Mouse (Mus musculus) forebrain, embryonic 10.5 days (tissue): ENCODE measurements at regions not wholly inside any gene's neighbourhood (a gene's known extent, or its start where the extent isn't known, plus 50 kb on each side); places are given as distances from the start of the nearest gene placed in this dataset.
A peak's percentile ranks its signal among the peaks of the same experiment; 100 is the strongest.

Experiments
- DNase-seq: peaks from one replicate; pipeline ENCODE4 v3.0.0-alpha.2; 2017; ENCODE audit warnings: low spot score; ENCODE audit errors: extremely low spot score
- H3K27ac ChIP-seq: fragments of 300-500 bp; sonication (generic); 2 replicates; pipeline ENCODE4 v1.5.1; 2016; ENCODE audit warnings: mild to moderate bottlenecking
- H3K27me3 ChIP-seq: fragments of 300-500 bp; sonication (generic); 2 replicates; pipeline ENCODE4 v1.6.1; 2016; ENCODE audit warnings: mild to moderate bottlenecking; ENCODE audit not compliant: poor library complexity, severe bottlenecking
- H3K36me3 ChIP-seq: fragments of 300-500 bp; sonication (generic); replicated peaks from 2 replicates; pipeline ENCODE4 v1.6.1; 2016; ENCODE audit warnings: mild to moderate bottlenecking, moderate library complexity
- H3K4me1 ChIP-seq: fragments of 300-500 bp; sonication (generic); 2 replicates; pipeline ENCODE4 v1.6.1; 2016
- H3K4me3 ChIP-seq: fragments of 300-500 bp; sonication (generic); 2 replicates; pipeline ENCODE4 v1.5.1; 2016; ENCODE audit warnings: mild to moderate bottlenecking, moderate library complexity
- H3K9me3 ChIP-seq: fragments of 300-500 bp; sonication (generic); 2 replicates; pipeline ENCODE4 v1.6.1; 2016; ENCODE audit warnings: mild to moderate bottlenecking, moderate library complexity
- WGBS: fragments of 180-500 bp; shearing (Covaris S2); methylation state at CpG from one replicate; pipeline ENCODE4 v1.1.7; 2016; 5-methylcytosine and 5-hydroxymethylcytosine counted together

GRCm38 (mm10) chr16:77406999-77407398, 194.9 kb downstream of the Gm11146 start:
- Histone ChIP-seq H3K27me3 (no peaks in the 10 kb centered on the region), H3K27ac (no peak overlapping the region), H3K9me3 (no peaks in the 10 kb centered on the region), H3K36me3 (no peaks in the 10 kb centered on the region), H3K4me3 (no peak overlapping the region), H3K4me1 (peaks cover 52% of the 10 kb centered on the region)
- 61% methylated on average over 5 of the region's 5 CpGs for WGBS
- no peak for DNase-seq

DNA sequence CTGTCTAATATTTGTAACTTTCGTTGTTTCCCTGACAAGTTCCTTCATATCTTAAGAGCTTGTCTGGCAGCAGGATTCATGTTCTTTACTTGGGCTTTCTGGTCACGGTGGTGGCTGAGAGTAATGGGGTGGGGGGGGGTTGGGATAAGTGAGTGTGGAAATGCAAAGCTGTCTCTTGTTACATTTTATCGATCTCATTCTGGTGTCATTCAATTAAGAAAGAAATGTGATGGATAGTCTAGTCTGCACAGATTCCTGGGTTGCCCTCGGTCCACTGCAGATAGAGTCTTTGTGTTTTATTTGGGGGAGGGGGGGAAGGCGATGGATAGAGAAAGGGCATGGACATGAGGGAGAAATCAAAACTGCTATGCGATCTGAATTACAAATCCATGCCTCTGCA, 196.0 kb downstream of the Gm11146 start:
- 70% methylated on average over 6 of the region's 6 CpGs for WGBS

GRCm38 (mm10) chr16:77405181-77405818, 196.6 kb downstream of the Gm11146 start:
- no peaks in the 10 kb centered on the region for H3K27me3 ChIP-seq
- H3K4me3 ChIP-seq = no peak overlapping the region
- no peaks in the 10 kb centered on the region for H3K9me3 ChIP-seq
- WGBS = 73% methylated on average over 8 of the region's 8 CpGs
- H3K4me1 ChIP-seq = peaks cover 69% of the 10 kb centered on the region
- peak overlapping the region; percentile 75 for H3K27ac ChIP-seq
- no peaks in the 10 kb centered on the region for H3K36me3 ChIP-seq
- no peak for DNase-seq

More for the DNA sequence above, 196.0 kb downstream of the Gm11146 start:
- DNase-seq = no peak
- Histone ChIP-seq H3K4me3 (no peak overlapping the region), H3K9me3 (no peaks in the 10 kb centered on the region), H3K27me3 (no peaks in the 10 kb centered on the region), H3K4me1 (peaks cover 63% of the 10 kb centered on the region), H3K27ac (peak overlapping the region; percentile 75), H3K36me3 (no peaks in the 10 kb centered on the region)

DNA sequence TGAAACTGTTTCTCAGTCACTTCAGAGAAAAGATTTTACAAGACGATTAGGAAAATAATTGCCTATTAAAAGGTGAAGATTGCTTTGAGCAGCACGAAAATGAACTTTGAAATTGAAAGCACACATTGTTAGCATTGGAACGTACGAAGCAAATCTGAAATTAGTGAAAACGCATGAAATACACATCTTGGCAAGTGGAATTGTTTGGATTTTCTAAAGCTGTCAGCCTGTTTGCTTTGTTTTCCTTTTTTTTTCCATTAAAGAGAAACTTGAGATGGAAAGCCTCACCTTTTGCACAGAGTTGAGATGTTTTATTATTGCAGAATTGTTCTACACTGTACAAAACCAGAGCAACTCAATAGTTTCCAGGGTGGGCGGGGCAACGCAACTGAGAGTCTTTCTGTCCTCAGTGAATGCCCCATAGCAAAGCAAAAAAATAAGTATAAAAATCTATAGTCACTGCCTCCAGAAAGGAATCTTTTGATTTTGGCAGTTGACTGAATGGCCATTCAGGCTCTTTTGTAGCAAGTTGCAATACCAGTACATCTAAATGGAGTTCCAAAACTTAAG, 199.1 kb downstream of the Gm11146 start:
- Histone ChIP-seq H3K36me3 (no peaks in the 10 kb centered on the region), H3K9me3 (no peaks in the 10 kb centered on the region), H3K27me3 (no peaks in the 10 kb centered on the region), H3K4me1 (peaks cover 94% of the 10 kb centered on the region), H3K27ac (peak overlapping the region; percentile 90), H3K4me3 (no peak overlapping the region)
- WGBS = 51% methylated on average over 7 of the region's 7 CpGs
- DNase-seq = no peak

- no peaks in the 10 kb centered on the region for H3K9me3 ChIP-seq
- peaks cover 87% of the 10 kb centered on the region for H3K4me1 ChIP-seq
- H3K27ac ChIP-seq = peak overlapping the region; percentile 90
- peak overlapping the region; percentile 43 for H3K4me3 ChIP-seq
- H3K36me3 ChIP-seq = peaks cover 4% of the 10 kb centered on the region; the same call in 1 of the 2 replicates
- DNase-seq = no peak
- WGBS = 36% methylated on average over 4 of the region's 4 CpGs
- no peaks in the 10 kb centered on the region for H3K27me3 ChIP-seq
These were observed 200.5 kb downstream of the Gm11146 start for GRCm38 (mm10) chr16:77401185-77401943.

- H3K27ac ChIP-seq = peak overlapping the region; percentile 90
- H3K4me1 ChIP-seq = peaks cover 79% of the 10 kb centered on the region
- H3K9me3 ChIP-seq = no peaks in the 10 kb centered on the region
- H3K4me3 ChIP-seq = peak overlapping the region; percentile 43
- DNase-seq = peak; percentile 89
- peaks cover 6% of the 10 kb centered on the region; the same call in 1 of the 2 replicates for H3K36me3 ChIP-seq
- no peaks in the 10 kb centered on the region for H3K27me3 ChIP-seq
- WGBS = under 1% methylated on average over 13 of the region's 13 CpGs
These were observed 201.5 kb downstream of the Gm11146 start for GRCm38 (mm10) chr16:77400276-77400891.

DNA sequence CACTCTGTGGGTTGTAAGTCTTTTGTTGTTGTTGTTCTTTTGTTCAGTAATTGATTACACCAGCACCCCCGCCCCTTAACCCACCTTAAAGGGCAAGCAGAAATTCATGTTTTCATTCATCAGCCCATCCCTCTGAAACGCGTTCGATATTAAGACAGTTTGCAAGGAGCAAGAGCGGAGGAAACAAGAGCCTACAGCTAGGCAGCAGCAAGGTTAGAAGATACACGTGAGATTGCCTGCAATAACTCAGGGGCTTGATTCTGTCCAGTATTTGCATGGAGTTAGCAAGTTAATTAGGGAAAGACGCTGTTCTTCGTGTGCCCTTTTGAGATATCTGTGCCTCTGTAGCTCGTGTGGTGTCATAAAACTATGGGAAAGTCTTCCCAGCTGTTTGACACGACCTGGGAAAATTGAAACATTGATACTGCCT, 202.0 kb downstream of the Gm11146 start:
- Histone ChIP-seq H3K36me3 (peaks cover 6% of the 10 kb centered on the region; the same call in 1 of the 2 replicates), H3K27ac (peak overlapping the region; percentile 90), H3K27me3 (no peaks in the 10 kb centered on the region), H3K9me3 (no peaks in the 10 kb centered on the region), H3K4me1 (peaks cover 73% of the 10 kb centered on the region), H3K4me3 (peak overlapping the region; percentile 43)
- DNase-seq = no peak
- WGBS = 3% methylated on average over 10 of the region's 10 CpGs

- 80% methylated on average over 3 of the region's 3 CpGs for WGBS
- DNase-seq = no peak
- H3K4me1 ChIP-seq = peaks cover 19% of the 10 kb centered on the region
These were observed 207.7 kb downstream of the Gm11146 start for GRCm38 (mm10) chr16:77394054-77394716.

GRCm38 (mm10) chr16:77393470-77393869, 208.4 kb downstream of the Gm11146 start:
- Histone ChIP-seq H3K9me3 (no peaks in the 10 kb centered on the region), H3K36me3 (peaks cover 6% of the 10 kb centered on the region; the same call in 1 of the 2 replicates), H3K27ac (no peak overlapping the region), H3K27me3 (no peaks in the 10 kb centered on the region), H3K4me3 (no peak overlapping the region), H3K4me1 (peaks cover 15% of the 10 kb centered on the region)
- 95% methylated on average over 5 of the region's 5 CpGs for WGBS
- no peak for DNase-seq

More at GRCm38 (mm10) chr16:77394054-77394716, 207.7 kb downstream of the Gm11146 start:
- H3K36me3 ChIP-seq = peaks cover 6% of the 10 kb centered on the region; the same call in 1 of the 2 replicates
- H3K4me3 ChIP-seq = no peak overlapping the region
- no peaks in the 10 kb centered on the region for H3K27me3 ChIP-seq
- no peak overlapping the region for H3K27ac ChIP-seq
- H3K9me3 ChIP-seq = no peaks in the 10 kb centered on the region

GRCm38 (mm10) chr16:77392205-77392604, 209.7 kb downstream of the Gm11146 start:
- Histone ChIP-seq H3K4me3 (no peak overlapping the region), H3K27ac (no peak overlapping the region), H3K36me3 (peaks cover 6% of the 10 kb centered on the region; the same call in 1 of the 2 replicates), H3K4me1 (peaks cover 10% of the 10 kb centered on the region; the same call in 1 of the 2 replicates), H3K9me3 (no peaks in the 10 kb centered on the region), H3K27me3 (no peaks in the 10 kb centered on the region)
- DNase-seq = no peak
- 83% methylated on average over 4 of the region's 4 CpGs for WGBS

GRCm38 (mm10) chr16:77384021-77384729, 217.7 kb downstream of the Gm11146 start:
- DNase-seq = no peak
- Histone ChIP-seq H3K9me3 (no peaks in the 10 kb centered on the region), H3K27ac (no peak overlapping the region), H3K36me3 (no peaks in the 10 kb centered on the region), H3K4me3 (no peak overlapping the region), H3K27me3 (no peaks in the 10 kb centered on the region), H3K4me1 (peaks cover 26% of the 10 kb centered on the region)
- WGBS = 77% methylated on average over 6 of the region's 6 CpGs

DNA sequence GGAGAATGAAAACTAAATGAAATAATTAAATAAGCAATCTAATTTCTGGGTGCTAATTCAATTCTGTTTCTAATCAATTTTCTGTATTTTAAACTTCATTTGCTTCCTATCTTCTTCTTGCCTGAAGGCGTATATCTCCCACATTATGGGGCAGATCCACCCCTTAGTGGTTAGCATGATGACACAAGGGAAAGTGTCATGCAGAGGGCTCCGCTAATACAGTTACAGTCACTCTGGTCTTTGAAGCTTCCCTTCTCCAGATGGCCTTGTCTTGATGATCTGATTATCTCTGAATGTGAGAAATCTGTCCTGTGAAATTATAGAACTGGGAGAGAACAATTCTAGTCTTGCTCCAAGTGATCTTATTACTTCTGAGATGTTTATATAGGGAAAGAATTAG, 219.1 kb downstream of the Gm11146 start:
- H3K4me1 ChIP-seq = peaks cover 19% of the 10 kb centered on the region
- H3K36me3 ChIP-seq = no peaks in the 10 kb centered on the region
- H3K4me3 ChIP-seq = no peak overlapping the region
- H3K27ac ChIP-seq = no peak overlapping the region
- no peaks in the 10 kb centered on the region for H3K27me3 ChIP-seq
- no peak for DNase-seq
- H3K9me3 ChIP-seq = no peaks in the 10 kb centered on the region
- 94% methylated on average over 2 of the region's 2 CpGs for WGBS
